Mouse (Mus musculus) stomach, embryonic 14.5 days (tissue): Measurements from ENCODE around the gene Pcnt. TPM values are rescaled to one million over a fixed set of nuclear protein-coding genes. Genes with fewer than 3 reads are reported as not detected.

Source experiments
- ATAC-seq: fragments of 200-750 bp; cut with Nextera tagmentation; 2 replicates; pipeline ENCODE4 v1.8.0; 2017; ENCODE audit warnings: low read depth, moderate TSS enrichment; ENCODE audit not compliant: insufficient number of reproducible peaks, insufficient read depth, low FRiP score
- H3K27ac ChIP-seq: fragments of 300-500 bp; sonication (generic); 2 replicates; pipeline ENCODE4 v1.5.1; 2014; ENCODE audit warnings: mild to moderate bottlenecking, low read length, moderate library complexity, mixed read lengths
- H3K27me3 ChIP-seq: fragments of 300-500 bp; sonication (generic); 2 replicates; pipeline ENCODE4 v1.6.1; 2014; ENCODE audit warnings: low read length, control low read depth, mixed read lengths; ENCODE audit not compliant: control insufficient read depth, insufficient read depth
- H3K36me3 ChIP-seq: fragments of 300-500 bp; sonication (generic); 2 replicates; pipeline ENCODE4 v1.6.1; 2014; ENCODE audit warnings: mild to moderate bottlenecking, control low read depth, low read length, moderate library complexity, mixed read lengths; ENCODE audit not compliant: control insufficient read depth, insufficient read depth
- H3K4me1 ChIP-seq: fragments of 300-500 bp; sonication (generic); 2 replicates; pipeline ENCODE4 v1.6.1; 2014; ENCODE audit warnings: low read length, control low read depth, mixed read lengths; ENCODE audit not compliant: control insufficient read depth, insufficient read depth
- H3K4me2 ChIP-seq: fragments of 300-500 bp; sonication (generic); replicated peaks from 2 replicates; pipeline ENCODE4 v1.6.1; 2014; ENCODE audit warnings: low read depth, low read length, control low read depth
- H3K4me3 ChIP-seq: fragments of 300-500 bp; sonication (generic); 2 replicates; pipeline ENCODE4 v1.5.1; 2014; ENCODE audit warnings: low read depth, low read length, control low read depth
- H3K9ac ChIP-seq: fragments of 300-500 bp; sonication (generic); replicated peaks from 2 replicates; pipeline ENCODE4 v1.6.1; 2014; ENCODE audit warnings: low read depth, mild to moderate bottlenecking, control low read depth, low read length, moderate library complexity, mixed read lengths
- H3K9me3 ChIP-seq: fragments of 300-500 bp; sonication (generic); 2 replicates; pipeline ENCODE4 v1.6.1; 2016; ENCODE audit warnings: low read depth, low read length, control low read depth; ENCODE audit not compliant: control insufficient read depth
- WGBS: fragments of 180-500 bp; shearing (Covaris S2); extraction: QIAGEN DNeasy Blood & Tissue Kit; methylation state at CpG from one replicate; pipeline ENCODE4 v1.1.7; 2014; 5-methylcytosine and 5-hydroxymethylcytosine counted together
- polyA plus RNA-seq: library from polyadenylated mRNA; unstranded; fragments of >200 nt; fragmentation: Nextera tagmentation; extraction: Ambion mirVana; gene quantifications from 2 replicates; pipeline ENCODE4 v1.2.1, GENCODE M21; 2014

Gene Pcnt
- polyA plus RNA-seq, 1 experiment from 2014 or later, result 18.9 TPM

GRCm38 (mm10) chr10:76462721-76463120, 20.1 kb upstream of the Pcnt start:
- ATAC-seq, result no peak
- WGBS, result 86% methylated on average over 6 of the region's 6 CpGs
- Histone ChIP-seq H3K27ac (no peak overlapping the region), H3K36me3 (no peaks in the 10 kb centered on the region), H3K9ac (no peak overlapping the region), H3K27me3 (no peaks in the 10 kb centered on the region), H3K4me3 (no peak overlapping the region), H3K4me1 (no peaks in the 10 kb centered on the region; the same call in 1 of the 2 replicates), H3K9me3 (peaks cover 3% of the 10 kb centered on the region; the same call in 1 of the 2 replicates), H3K4me2 (no peak overlapping the region)

GRCm38 (mm10) chr10:76462312-76462711, 19.7 kb upstream of the Pcnt start:
- H3K4me1 ChIP-seq, result no peaks in the 10 kb centered on the region
- H3K27ac ChIP-seq, result no peak overlapping the region
- no peaks in the 10 kb centered on the region for H3K27me3 ChIP-seq
- no peaks in the 10 kb centered on the region for H3K36me3 ChIP-seq
- ATAC-seq, result no peak
- no peak overlapping the region for H3K9ac ChIP-seq
- H3K4me3 ChIP-seq, result no peak overlapping the region
- WGBS, result 91% methylated on average over 7 of the region's 7 CpGs
- no peak overlapping the region for H3K4me2 ChIP-seq
- H3K9me3 ChIP-seq, result peaks cover 3% of the 10 kb centered on the region; the same call in 1 of the 2 replicates

- Histone ChIP-seq H3K27ac (no peak overlapping the region), H3K4me1 (no peaks in the 10 kb centered on the region), H3K36me3 (no peaks in the 10 kb centered on the region), H3K9ac (no peak overlapping the region), H3K4me2 (no peak overlapping the region), H3K9me3 (peaks cover 3% of the 10 kb centered on the region; the same call in 1 of the 2 replicates), H3K27me3 (no peaks in the 10 kb centered on the region), H3K4me3 (no peak overlapping the region)
- WGBS, result 88% methylated on average over 1 of the region's 1 CpGs
- no peak for ATAC-seq
These were observed 18.7 kb upstream of the Pcnt start for GRCm38 (mm10) chr10:76461255-76461654.

GRCm38 (mm10) chr10:76455289-76455688, 12.7 kb upstream of the Pcnt start:
- Histone ChIP-seq H3K9ac (no peak overlapping the region), H3K4me2 (no peak overlapping the region), H3K27ac (no peak overlapping the region), H3K36me3 (no peaks in the 10 kb centered on the region), H3K4me1 (no peaks in the 10 kb centered on the region), H3K4me3 (no peak overlapping the region), H3K9me3 (peaks cover 3% of the 10 kb centered on the region; the same call in 1 of the 2 replicates), H3K27me3 (no peaks in the 10 kb centered on the region)
- no peak for ATAC-seq
- 51% methylated on average over 5 of the region's 5 CpGs for whole genome bisulfite sequencing

GRCm38 (mm10) chr10:76448851-76449250, 6.3 kb upstream of the Pcnt start, which contains the start of gene 2610028H24Rik:
Gene 2610028H24Rik (plus strand): TSS chr10:76449081.
- no peaks in the 10 kb centered on the region for H3K9me3 ChIP-seq
- H3K36me3 ChIP-seq, result no peaks in the 10 kb centered on the region
- no peak for ATAC-seq
- no peak within 1 kb of the TSS for H3K4me2 ChIP-seq
- no peak within 1 kb of the TSS for H3K27ac ChIP-seq
- no peak within 1 kb of the TSS for H3K9ac ChIP-seq
- WGBS, result 67% methylated on average over 5 of the region's 5 CpGs
- no peaks in the 10 kb centered on the region for H3K4me1 ChIP-seq
- no peaks in the 10 kb centered on the region for H3K27me3 ChIP-seq
- no peak within 1 kb of the TSS for H3K4me3 ChIP-seq

GRCm38 (mm10) chr10:76447406-76448229, 5.0 kb upstream of the Pcnt start:
- H3K9ac ChIP-seq, result no peak overlapping the region
- WGBS, result 77% methylated on average over 15 of the region's 15 CpGs
- H3K4me3 ChIP-seq, result no peak overlapping the region
- H3K4me2 ChIP-seq, result no peak overlapping the region
- no peaks in the 10 kb centered on the region for H3K4me1 ChIP-seq
- no peak for ATAC-seq
- H3K36me3 ChIP-seq, result no peaks in the 10 kb centered on the region
- no peaks in the 10 kb centered on the region for H3K9me3 ChIP-seq
- H3K27me3 ChIP-seq, result no peaks in the 10 kb centered on the region
- H3K27ac ChIP-seq, result no peak overlapping the region

GRCm38 (mm10) chr10:76445996-76446681, 3.6 kb upstream of the Pcnt start:
- H3K27ac ChIP-seq, result no peak overlapping the region

GRCm38 (mm10) chr10:76440281-76440680, 2.3 kb downstream of the Pcnt start, which contains the start of gene AC141477.1:
Gene AC141477.1 (minus strand): TSS chr10:76440444.
- no peaks in the 10 kb centered on the region for H3K4me1 ChIP-seq
- no peaks in the 10 kb centered on the region for H3K9me3 ChIP-seq
- ATAC-seq, result no peak
- H3K4me3 ChIP-seq, result no peak within 1 kb of the TSS
- peaks cover 17% of the 10 kb centered on the region for H3K36me3 ChIP-seq
- WGBS, result 93% methylated on average over 17 of the region's 17 CpGs
- no peak within 1 kb of the TSS; the same call in 1 of the 2 replicates for H3K27ac ChIP-seq
- H3K9ac ChIP-seq, result no peak within 1 kb of the TSS
- no peak within 1 kb of the TSS for H3K4me2 ChIP-seq
- no peaks in the 10 kb centered on the region for H3K27me3 ChIP-seq

More at GRCm38 (mm10) chr10:76445996-76446681, 3.6 kb upstream of the Pcnt start:
- Histone ChIP-seq H3K9ac (no peak overlapping the region), H3K4me1 (no peaks in the 10 kb centered on the region), H3K4me2 (no peak overlapping the region), H3K36me3 (no peaks in the 10 kb centered on the region), H3K27me3 (no peaks in the 10 kb centered on the region), H3K4me3 (no peak overlapping the region), H3K9me3 (no peaks in the 10 kb centered on the region)
- 72% methylated on average over 4 of the region's 4 CpGs for WGBS
- ATAC-seq, result no peak
